ENCODE assay signal across 16 mouse cellular contexts in the genomic region with DNA sequence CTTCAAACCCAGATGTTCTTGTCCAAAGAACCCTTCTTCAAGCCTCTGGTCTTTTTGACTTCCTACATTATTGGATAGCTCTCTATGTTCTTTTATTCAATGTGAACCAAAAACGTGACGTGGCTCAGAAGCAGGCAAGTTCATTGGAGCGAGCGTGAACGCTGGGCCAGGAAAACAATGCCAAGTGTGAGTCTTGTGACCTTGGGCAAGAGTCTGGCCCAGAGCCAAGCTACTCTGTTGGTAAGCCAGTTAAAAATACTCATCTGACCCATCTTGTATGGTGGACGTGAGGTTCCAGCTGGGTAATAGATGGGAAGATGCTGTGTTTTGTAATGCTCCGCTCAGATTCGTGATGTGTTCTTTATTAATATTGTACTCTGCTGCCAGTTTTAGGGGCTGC.
DNase-seq lines count a peak whose midpoint lies in the region; ATAC-seq and TF ChIP-seq lines count a peak whose summit lies in the region.
"Had no signal": no experiment of that assay in that cellular context is flagged by ENCODE, and none has a peak within 500 bp of the region (broad histone marks: within the 10 kb centered on the region; RNA-seq: fewer than 3 reads in every experiment).

No protein-coding gene starts in this region.

- 59% methylated on average over 8 of the region's 8 CpGs for WGBS in hindbrain, embryonic 16.5 days
- 62% methylated on average over 8 of the region's 8 CpGs for WGBS in hindbrain, embryonic 13.5 days
- 25% methylated on average over 8 of the region's 8 CpGs for WGBS in olfactory bulb, adult 2 months

- no peak overlapping the region for H3K27ac ChIP-seq in hindbrain, embryonic 16.5 days (ENCODE audit: low read depth, low read length)
- no peak overlapping the region for H3K27ac ChIP-seq in hindbrain, embryonic 13.5 days
- H3K27ac ChIP-seq in olfactory bulb, adult 2 months (ENCODE audit: insufficient read depth, low read depth, low read length) = peak overlapping the region; percentile 19
- H3K27ac ChIP-seq: forebrain, embryonic 10.5 days; gastrocnemius, adult 2 months; hindbrain, embryonic 10.5 days; liver, embryonic 12.5 days; neural tube, embryonic 15.5 days had no signal

- DNase-seq in cerebellum, adult 18-20 months = peak; percentile 4
- DNase-seq in cerebellum, adult 11 months = no peak
- DNase-seq in right cerebral cortex, postnatal 14 days = peak; percentile 19
- DNase-seq in right cerebral cortex, adult 18-20 months = no peak
- DNase-seq in left cerebral cortex, postnatal 36 days (ENCODE audit: low spot score in 2 of 2) = no peak
- DNase-seq: gastrocnemius, adult 2 months; kidney, adult 9 months; lung, postnatal 36 days; spleen, adult 18-20 months had no signal

- no peaks in the 10 kb centered on the region for H3K9me3 ChIP-seq in hindbrain, embryonic 16.5 days (ENCODE audit: control insufficient read depth, low read length)
- H3K9me3 ChIP-seq in hindbrain, embryonic 13.5 days = no peaks in the 10 kb centered on the region
- H3K9me3 ChIP-seq: forebrain, embryonic 10.5 days; hindbrain, embryonic 10.5 days; neural tube, embryonic 15.5 days had no signal

- H3K4me1 ChIP-seq in hindbrain, embryonic 16.5 days (ENCODE audit: control insufficient read depth, insufficient read depth, low read depth, low read length) = no peaks in the 10 kb centered on the region; the same call in 1 of the 2 replicates
- H3K4me1 ChIP-seq in hindbrain, embryonic 13.5 days (replicated peaks) = peaks cover 7% of the 10 kb centered on the region; the same call in 1 of the 2 replicates
- peaks cover 13% of the 10 kb centered on the region for H3K4me1 ChIP-seq in olfactory bulb, adult 2 months (ENCODE audit: control insufficient read depth, insufficient read depth, low read length)
- H3K4me1 ChIP-seq: forebrain, embryonic 10.5 days; hindbrain, embryonic 10.5 days; liver, embryonic 12.5 days had no signal

- TF ChIP-seq POLR2A in olfactory bulb, adult 2 months (IDR thresholded peaks at IDR 0.05; ENCODE audit: insufficient read depth, low read depth, low read length) = no peak

- intact Hi-C loops in left cerebral cortex, postnatal 36 days (cut with DNase I) = no loop called here

- H3K9ac ChIP-seq in hindbrain, embryonic 16.5 days (ENCODE audit: low read depth, low read length) = no peak overlapping the region
- no peak overlapping the region for H3K9ac ChIP-seq in hindbrain, embryonic 13.5 days
- H3K9ac ChIP-seq: liver, embryonic 12.5 days; neural tube, embryonic 15.5 days had no signal

- TF ChIP-seq CTCF in olfactory bulb, adult 2 months (IDR thresholded peaks at IDR 0.05; ENCODE audit: insufficient read depth, low read depth, low read length) = no peak

- no peak overlapping the region for H3K4me3 ChIP-seq in hindbrain, embryonic 16.5 days (ENCODE audit: low read length)
- no peak overlapping the region for H3K4me3 ChIP-seq in hindbrain, embryonic 13.5 days
- no peak overlapping the region for H3K4me3 ChIP-seq in olfactory bulb, adult 2 months (ENCODE audit: insufficient read depth, low read depth, low read length)
- H3K4me3 ChIP-seq: forebrain, embryonic 10.5 days; gastrocnemius, adult 2 months; hindbrain, embryonic 10.5 days; liver, embryonic 12.5 days; neural tube, embryonic 15.5 days had no signal

- peak; percentile 27; the same call in 1 of the 2 replicates for ATAC-seq in hindbrain, embryonic 16.5 days
- ATAC-seq in hindbrain, embryonic 13.5 days (ENCODE audit: low FRiP score) = no peak
- ATAC-seq: liver, embryonic 12.5 days had no signal

- no peaks in the 10 kb centered on the region for H3K36me3 ChIP-seq in hindbrain, embryonic 16.5 days (ENCODE audit: control insufficient read depth, insufficient read depth, low read length)
- H3K36me3 ChIP-seq in hindbrain, embryonic 13.5 days = no peaks in the 10 kb centered on the region
- H3K36me3 ChIP-seq: forebrain, embryonic 10.5 days; hindbrain, embryonic 10.5 days; liver, embryonic 12.5 days; neural tube, embryonic 15.5 days had no signal

- H3K4me2 ChIP-seq in hindbrain, embryonic 16.5 days (ENCODE audit: low read length) = no peak overlapping the region
- H3K4me2 ChIP-seq in hindbrain, embryonic 13.5 days = no peak overlapping the region
- H3K4me2 ChIP-seq: liver, embryonic 12.5 days; neural tube, embryonic 15.5 days had no signal

- no peaks in the 10 kb centered on the region for H3K27me3 ChIP-seq in hindbrain, embryonic 16.5 days (replicated peaks; ENCODE audit: control insufficient read depth, insufficient read depth, low read length)
- H3K27me3 ChIP-seq in hindbrain, embryonic 13.5 days = no peaks in the 10 kb centered on the region
- H3K27me3 ChIP-seq: liver, embryonic 12.5 days; neural tube, embryonic 15.5 days had no signal

Comparison
In these comparisons a context has a peak if more than half of its experiments do, and no peak if none do; other contexts are left out.
1. DNase-seq: peak in cerebellum, adult 18-20 months (2 of 2) and right cerebral cortex, postnatal 14 days (single experiment); none in cerebellum, adult 11 months (single experiment), right cerebral cortex, adult 18-20 months (single experiment) and left cerebral cortex, postnatal 36 days (0 of 2).